Mouse (Mus musculus): ENCODE data around the gene Zscan29. TPM values are rescaled to one million over a fixed set of nuclear protein-coding genes. Genes with fewer than 3 reads are reported as not detected.

Zscan29 gene
- polyA plus RNA-seq (2017; shearing (Covaris generic)): 71.9 TPM

GRCm38 (mm10) chr2:121170980-121171742, at the start of gene Zscan29:
Zscan29 (minus strand) TSS chr2:121171125.

GRCm38 (mm10) chr2:121170481-121170971, 399 bp downstream of the Zscan29 start, which contains the start of gene Tubgcp4:
Tubgcp4 (plus strand) TSS chr2:121170654.

GRCm38 (mm10) chr2:121140018-121140882, 30.7 kb downstream of the Zscan29 start, which contains the start of the genes Adal and Lcmt2:
Adal (plus strand) TSS chr2:121140428.
Lcmt2 (minus strand) TSS chr2:121140653.

GRCm38 (mm10) chr2:121109695-121110094, 61.2 kb downstream of the Zscan29 start, which contains the start of gene Tgm7:
Tgm7 (minus strand) TSS chr2:121109795.

Other genes starting within 250 kb of the Zscan29 start
- gene Ubr1, start 200.4 kb downstream of the Zscan29 start, polyA plus RNA-seq (2017; shearing (Covaris generic)): 62.4 TPM
- 13.0 TPM for gene Tmem62, start 194.1 kb downstream of the Zscan29 start, polyA plus RNA-seq (2017; shearing (Covaris generic))
- gene Ccndbp1, start 162.7 kb downstream of the Zscan29 start, polyA plus RNA-seq (2017; shearing (Covaris generic)): 161 TPM
- 0.92 TPM for gene Epb42, start 134.1 kb downstream of the Zscan29 start, polyA plus RNA-seq (2017; shearing (Covaris generic))
- gene Tgm5, start 85.3 kb downstream of the Zscan29 start, polyA plus RNA-seq (2017; shearing (Covaris generic)): not detected
- gene Tgm7, start 61.3 kb downstream of the Zscan29 start, polyA plus RNA-seq (2017; shearing (Covaris generic)): not detected
- gene Adal, start 30.7 kb downstream of the Zscan29 start, polyA plus RNA-seq (2017; shearing (Covaris generic)): 17.0 TPM
- gene Lcmt2, start 30.5 kb downstream of the Zscan29 start, polyA plus RNA-seq (2017; shearing (Covaris generic)): 13.1 TPM
- gene Tubgcp4, start 471 bp downstream of the Zscan29 start, polyA plus RNA-seq (2017; shearing (Covaris generic)): 105 TPM
- 82.4 TPM for gene Trp53bp1, start 100.3 kb upstream of the Zscan29 start, polyA plus RNA-seq (2017; shearing (Covaris generic))
- 0.06 TPM for gene Map1a, start 118.5 kb upstream of the Zscan29 start, polyA plus RNA-seq (2017; shearing (Covaris generic))
- gene Ppip5k1, start 184.3 kb upstream of the Zscan29 start, polyA plus RNA-seq (2017; shearing (Covaris generic)): 15.4 TPM
- not detected for gene Ckmt1, start 186.6 kb upstream of the Zscan29 start, polyA plus RNA-seq (2017; shearing (Covaris generic))
- 0.16 TPM for gene Strc, start 216.0 kb upstream of the Zscan29 start, polyA plus RNA-seq (2017; shearing (Covaris generic))
- gene Pdia3, start 242.7 kb upstream of the Zscan29 start, polyA plus RNA-seq (2017; shearing (Covaris generic)): 623 TPM
- gene Catsper2, start 242.7 kb upstream of the Zscan29 start, polyA plus RNA-seq (2017; shearing (Covaris generic)): 2.0 TPM

Measured in activated CD4-positive, CD25-positive, alpha-beta regulatory T cell, adult 9 weeks (primary cell).